Mouse (Mus musculus): ENCODE results near the gene Ros1. TPM values are rescaled to one million over a fixed set of nuclear protein-coding genes. Genes with fewer than 3 reads are reported as not detected.
A peak's percentile ranks its signal among the peaks of the same experiment; 100 is the strongest.

Gene Ros1
- polyA plus RNA-seq, 1 experiment from 2014 or later: not detected

DNA sequence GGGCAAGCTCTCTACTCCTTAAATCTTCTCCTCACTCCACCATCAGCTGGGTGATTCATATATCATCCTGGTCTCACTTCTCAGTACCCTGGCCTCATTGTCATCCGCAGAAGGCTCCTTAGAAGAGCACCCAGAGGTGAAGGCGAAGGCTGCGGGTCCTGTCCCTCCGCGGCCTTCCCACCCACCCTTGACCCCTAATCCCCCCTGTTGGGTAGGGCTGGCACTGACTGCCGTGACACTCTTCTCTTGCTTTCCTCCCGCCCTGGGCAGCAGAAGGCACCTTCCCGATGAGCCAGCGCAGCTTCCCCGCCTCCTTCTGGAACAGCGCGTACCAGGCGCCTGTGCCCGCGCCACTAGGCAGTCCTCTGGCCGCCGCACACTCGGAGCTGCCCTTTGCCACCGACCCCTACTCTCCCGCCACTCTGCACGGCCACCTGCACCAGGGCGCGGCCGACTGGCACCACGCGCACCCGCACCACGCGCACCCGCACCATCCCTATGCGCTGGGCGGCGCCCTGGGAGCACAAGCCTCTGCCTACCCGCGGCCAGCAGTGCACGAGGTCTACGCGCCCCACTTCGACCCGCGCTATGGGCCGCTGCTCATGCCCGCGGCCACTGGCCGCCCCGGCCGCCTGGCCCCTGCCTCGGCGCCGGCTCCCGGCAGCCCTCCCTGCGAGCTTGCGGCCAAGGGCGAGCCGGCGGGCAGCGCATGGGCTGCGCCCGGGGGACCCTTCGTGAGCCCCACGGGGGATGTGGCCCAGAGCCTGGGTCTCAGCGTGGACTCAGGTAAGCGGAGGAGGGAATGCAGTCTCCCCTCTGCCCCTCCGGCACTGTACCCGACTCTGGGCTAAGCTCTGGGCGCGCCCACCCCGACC lies 167.6 kb downstream of the Ros1 start:
- peak overlapping the region; percentile 57 for H3K4me3 ChIP-seq
- H3K27ac ChIP-seq (replicated peaks): peak overlapping the region; percentile 31; the same call in 1 of the 2 replicates
- H3K9me3 ChIP-seq: no peaks in the 10 kb centered on the region
- DNase-seq (ENCODE audit: low spot score): peak; percentile 61
- no peaks in the 10 kb centered on the region for H3K36me3 ChIP-seq (replicated peaks)
- H3K4me1 ChIP-seq: peaks cover 23% of the 10 kb centered on the region
- peaks cover 100% of the 10 kb centered on the region for H3K27me3 ChIP-seq (replicated peaks; ENCODE audit: low read depth, poor library complexity, severe bottlenecking)
- 1% methylated on average over 68 of the region's 68 CpGs for WGBS

GRCm38 (mm10) chr10:52025821-52026220 lies 169.2 kb downstream of the Ros1 start:
- Histone ChIP-seq H3K9me3 (no peaks in the 10 kb centered on the region), H3K36me3 (replicated peaks) (no peaks in the 10 kb centered on the region), H3K4me1 (peaks cover 34% of the 10 kb centered on the region), H3K4me3 (no peak overlapping the region), H3K27me3 (replicated peaks; ENCODE audit: low read depth, poor library complexity, severe bottlenecking) (peaks cover 100% of the 10 kb centered on the region), H3K27ac (replicated peaks) (no peak overlapping the region)
- 6% methylated on average over 7 of the region's 7 CpGs for WGBS
- DNase-seq (ENCODE audit: low spot score): no peak

DNA sequence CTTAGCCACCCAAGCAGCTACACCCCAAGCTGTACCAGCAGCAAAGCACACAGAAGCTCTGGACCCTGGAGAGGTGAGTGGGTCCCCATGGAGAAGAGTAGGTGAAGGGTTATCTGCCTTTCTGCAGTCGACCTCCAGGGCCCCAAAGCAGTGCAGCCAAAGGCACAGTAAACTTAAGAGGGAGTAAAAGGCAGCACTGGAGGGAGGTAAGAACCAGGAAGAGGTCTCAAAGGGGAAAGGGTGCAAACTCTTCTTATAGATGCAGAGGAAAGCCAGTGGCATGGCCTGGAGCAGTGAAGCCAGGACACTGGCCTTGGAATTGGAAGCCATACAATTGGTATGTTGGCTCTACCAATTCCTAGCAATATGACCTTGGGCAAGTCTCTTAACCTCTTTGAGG lies 169.8 kb downstream of the Ros1 start:
- Histone ChIP-seq H3K9me3 (no peaks in the 10 kb centered on the region), H3K36me3 (replicated peaks) (no peaks in the 10 kb centered on the region), H3K27ac (replicated peaks) (no peak overlapping the region), H3K4me3 (no peak overlapping the region), H3K27me3 (replicated peaks; ENCODE audit: low read depth, poor library complexity, severe bottlenecking) (peaks cover 100% of the 10 kb centered on the region), H3K4me1 (peaks cover 34% of the 10 kb centered on the region)
- WGBS: 0% methylated on average over 1 of the region's 1 CpGs
- no peak for DNase-seq (ENCODE audit: low spot score)

- Histone ChIP-seq H3K27ac (replicated peaks) (no peak overlapping the region), H3K36me3 (replicated peaks) (no peaks in the 10 kb centered on the region), H3K4me1 (peaks cover 30% of the 10 kb centered on the region), H3K4me3 (no peak overlapping the region), H3K27me3 (replicated peaks; ENCODE audit: low read depth, poor library complexity, severe bottlenecking) (peaks cover 100% of the 10 kb centered on the region), H3K9me3 (no peaks in the 10 kb centered on the region)
- 14% methylated on average over 2 of the region's 2 CpGs for WGBS
- no peak for DNase-seq (ENCODE audit: low spot score)
These were observed 171.0 kb downstream of the Ros1 start for GRCm38 (mm10) chr10:52024053-52024410.

GRCm38 (mm10) chr10:52023213-52024052 lies 171.6 kb downstream of the Ros1 start:
- 2% methylated on average over 17 of the region's 17 CpGs for WGBS
- H3K36me3 ChIP-seq (replicated peaks): no peaks in the 10 kb centered on the region
- H3K4me1 ChIP-seq: peaks cover 30% of the 10 kb centered on the region
- DNase-seq (ENCODE audit: low spot score): peak; percentile 57
- peaks cover 100% of the 10 kb centered on the region for H3K27me3 ChIP-seq (replicated peaks; ENCODE audit: low read depth, poor library complexity, severe bottlenecking)
- H3K4me3 ChIP-seq: peak overlapping the region; percentile 64
- H3K27ac ChIP-seq (replicated peaks): no peak overlapping the region
- H3K9me3 ChIP-seq: no peaks in the 10 kb centered on the region

DNA sequence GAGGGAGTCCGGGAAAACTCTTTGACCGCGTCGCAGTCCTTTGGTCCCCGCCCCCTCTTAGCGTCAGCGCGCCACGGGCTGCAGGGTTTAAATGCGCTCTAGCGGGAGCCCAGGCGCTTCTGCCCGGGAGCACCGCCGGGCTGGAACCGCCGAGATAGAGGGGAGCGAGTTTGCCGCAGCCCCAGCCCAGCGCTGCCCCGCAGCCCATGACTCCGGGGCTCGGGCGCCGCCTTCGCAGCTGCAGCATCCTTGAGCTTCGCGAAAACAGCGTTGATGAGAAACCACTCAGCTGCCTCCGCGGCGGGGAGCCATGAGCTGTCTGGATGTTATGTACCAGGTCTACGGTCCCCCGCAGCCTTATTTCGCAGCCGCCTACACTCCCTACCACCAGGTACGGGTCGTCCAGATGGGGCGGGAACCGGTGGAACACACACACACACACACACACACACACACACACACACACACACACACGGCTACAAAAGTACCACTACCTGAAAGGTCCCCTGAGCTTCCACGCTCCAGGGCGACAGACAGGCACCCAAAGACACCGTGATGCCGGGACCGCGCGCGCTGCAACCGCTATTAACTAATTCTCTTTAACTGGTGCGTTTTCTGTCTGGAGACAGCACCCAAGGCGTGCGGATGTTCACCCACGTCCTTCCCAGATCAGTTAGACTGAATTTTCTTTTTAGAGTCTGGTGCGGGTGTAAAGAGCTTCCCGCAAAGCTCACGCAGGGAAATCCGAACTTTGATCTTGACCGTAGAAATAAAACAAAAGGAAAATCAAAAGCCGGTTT lies 172.4 kb downstream of the Ros1 start, which contains the start of gene Vgll2:
Gene Vgll2, plus strand, starts transcription at position 90 of the 800 bp plus-strand sequence.
- H3K4me3 ChIP-seq: peak within 1 kb of the TSS; percentile 64
- peak; percentile 77 for DNase-seq (ENCODE audit: low spot score)
- peaks cover 26% of the 10 kb centered on the region for H3K4me1 ChIP-seq
- under 1% methylated on average over 60 of the region's 60 CpGs for WGBS
- H3K27me3 ChIP-seq (replicated peaks; ENCODE audit: low read depth, poor library complexity, severe bottlenecking): peaks cover 94% of the 10 kb centered on the region
- no peaks in the 10 kb centered on the region for H3K9me3 ChIP-seq
- no peaks in the 10 kb centered on the region for H3K36me3 ChIP-seq (replicated peaks)
- H3K27ac ChIP-seq (replicated peaks): peak within 1 kb of the TSS; percentile 67

GRCm38 (mm10) chr10:52021736-52022394 lies 173.2 kb downstream of the Ros1 start:
- no peaks in the 10 kb centered on the region for H3K36me3 ChIP-seq (replicated peaks)
- H3K27ac ChIP-seq (replicated peaks): peak overlapping the region; percentile 67
- WGBS: 0% methylated on average over 15 of the region's 15 CpGs

GRCm38 (mm10) chr10:52021231-52021630 lies 173.8 kb downstream of the Ros1 start:
- Histone ChIP-seq H3K27me3 (replicated peaks; ENCODE audit: low read depth, poor library complexity, severe bottlenecking) (peaks cover 80% of the 10 kb centered on the region), H3K4me1 (peaks cover 19% of the 10 kb centered on the region), H3K4me3 (no peak overlapping the region; the same call in 1 of the 2 replicates), H3K9me3 (no peaks in the 10 kb centered on the region), H3K36me3 (replicated peaks) (no peaks in the 10 kb centered on the region), H3K27ac (replicated peaks) (no peak overlapping the region)
- no peak for DNase-seq (ENCODE audit: low spot score)
- 1% methylated on average over 9 of the region's 9 CpGs for WGBS

More at GRCm38 (mm10) chr10:52021736-52022394, 173.2 kb downstream of the Ros1 start:
- Histone ChIP-seq H3K27me3 (replicated peaks; ENCODE audit: low read depth, poor library complexity, severe bottlenecking) (peaks cover 86% of the 10 kb centered on the region), H3K9me3 (no peaks in the 10 kb centered on the region), H3K4me3 (peak overlapping the region; percentile 64), H3K4me1 (peaks cover 19% of the 10 kb centered on the region)
- peak; percentile 57 for DNase-seq (ENCODE audit: low spot score)

GRCm38 (mm10) chr10:52018471-52018870 lies 176.6 kb downstream of the Ros1 start:
- no peak for DNase-seq (ENCODE audit: low spot score)
- no peaks in the 10 kb centered on the region for H3K9me3 ChIP-seq
- H3K4me3 ChIP-seq: no peak overlapping the region
- 82% methylated on average over 1 of the region's 1 CpGs for WGBS
- H3K36me3 ChIP-seq (replicated peaks): no peaks in the 10 kb centered on the region
- no peak overlapping the region for H3K27ac ChIP-seq (replicated peaks)
- H3K4me1 ChIP-seq: peaks cover 19% of the 10 kb centered on the region
- H3K27me3 ChIP-seq (replicated peaks; ENCODE audit: low read depth, poor library complexity, severe bottlenecking): peaks cover 53% of the 10 kb centered on the region
